Mouse (Mus musculus): ENCODE measurements at regions not wholly inside any gene's neighbourhood (a gene's known extent, or its start where the extent isn't known, plus 50 kb on each side); places are given as distances from the start of the nearest gene placed in this dataset.

- no peak for DNase-seq (ENCODE audit: extremely low spot score, low spot score)
These were observed 129.9 kb upstream of the Peli2 start for GRCm38 (mm10) chr14:47990716-47991115.

DNA sequence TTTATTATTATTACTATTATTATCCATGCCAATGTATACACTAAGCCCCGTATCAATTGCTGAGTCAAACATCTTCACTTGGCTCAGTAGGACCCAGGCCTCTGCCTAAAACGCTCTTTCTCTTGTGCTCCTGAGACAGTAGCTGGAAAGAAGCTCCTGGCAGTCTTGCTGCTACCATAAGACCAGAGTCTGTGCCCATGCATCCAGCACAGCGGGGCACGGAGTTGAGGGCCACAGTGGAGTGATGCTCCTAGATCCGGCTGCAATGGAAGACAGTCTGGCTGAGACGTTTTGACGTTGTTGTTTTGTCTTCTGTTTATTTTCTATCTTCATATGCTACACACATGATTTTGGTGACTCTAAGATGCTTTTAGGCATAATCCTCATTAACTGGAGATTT lies 129.1 kb upstream of the Peli2 start:
- no peak for DNase-seq (ENCODE audit: extremely low spot score, low spot score)

- DNase-seq (ENCODE audit: extremely low spot score, low spot score): no peak
These were observed 128.5 kb upstream of the Peli2 start for GRCm38 (mm10) chr14:47992091-47992490.

- no peak for DNase-seq (ENCODE audit: extremely low spot score, low spot score)
These were observed 127.8 kb upstream of the Peli2 start for GRCm38 (mm10) chr14:47992851-47993250.

DNA sequence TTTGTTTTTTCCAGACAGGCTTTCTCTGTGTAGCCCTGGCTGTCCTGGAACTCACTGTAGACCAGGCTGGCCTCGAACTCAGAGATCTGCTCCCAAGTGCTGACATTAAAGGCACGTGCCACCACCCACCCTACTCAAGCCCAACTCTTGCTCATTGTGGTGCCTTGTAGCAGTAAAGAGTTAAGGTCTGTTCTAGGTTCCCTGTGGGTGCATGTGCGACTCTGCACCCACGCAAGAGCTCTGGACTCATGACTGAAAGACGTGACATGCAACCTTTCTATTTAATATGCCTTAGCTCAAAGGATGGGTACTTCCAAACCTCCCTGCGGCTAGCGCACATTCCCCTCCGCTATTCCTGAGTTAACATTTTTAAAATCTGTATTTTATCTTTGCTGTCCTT lies 121.7 kb upstream of the Peli2 start:
- DNase-seq (ENCODE audit: extremely low spot score, low spot score): no peak

DNA sequence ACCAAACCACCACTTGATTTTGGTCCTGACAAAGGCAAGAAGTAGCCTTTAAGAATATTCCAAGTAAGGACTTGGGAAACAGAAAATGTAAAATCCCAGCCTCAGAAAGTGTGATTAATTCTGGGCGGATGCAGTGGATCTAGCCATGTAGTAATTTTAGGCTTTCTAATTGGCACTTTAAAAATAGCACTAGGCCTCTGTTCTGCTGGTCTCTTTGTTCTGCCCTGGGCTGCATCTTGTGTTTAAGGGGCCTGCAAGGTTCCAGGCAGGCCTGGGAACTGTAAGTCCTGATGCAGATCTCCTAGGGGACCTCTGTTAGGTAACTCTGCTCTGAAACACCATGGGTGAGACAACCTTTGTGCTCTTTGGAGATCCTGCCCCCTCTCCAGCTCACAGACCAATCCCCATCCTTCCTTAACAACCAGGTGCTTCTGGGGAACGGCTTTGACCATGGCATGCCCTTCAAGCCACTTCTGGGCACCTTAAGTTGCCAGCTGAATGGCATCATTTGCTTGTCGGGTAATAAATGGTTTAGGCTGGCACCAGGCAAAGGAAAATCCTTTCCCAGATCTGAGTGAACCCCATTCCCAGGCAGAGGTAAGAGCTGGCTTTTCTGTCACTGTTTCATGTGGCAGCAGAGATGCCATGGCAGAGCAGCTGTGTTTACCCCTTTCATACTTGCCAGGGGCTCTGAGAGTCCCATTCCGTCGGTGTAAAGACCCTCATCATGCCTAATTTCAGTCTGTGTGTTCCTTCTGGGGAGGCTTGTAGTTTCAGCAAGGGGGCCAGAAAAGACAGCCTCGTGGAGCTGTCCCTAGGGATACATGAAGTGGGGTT lies 115.3 kb upstream of the Peli2 start:
- DNase-seq (ENCODE audit: extremely low spot score, low spot score): no peak

DNA sequence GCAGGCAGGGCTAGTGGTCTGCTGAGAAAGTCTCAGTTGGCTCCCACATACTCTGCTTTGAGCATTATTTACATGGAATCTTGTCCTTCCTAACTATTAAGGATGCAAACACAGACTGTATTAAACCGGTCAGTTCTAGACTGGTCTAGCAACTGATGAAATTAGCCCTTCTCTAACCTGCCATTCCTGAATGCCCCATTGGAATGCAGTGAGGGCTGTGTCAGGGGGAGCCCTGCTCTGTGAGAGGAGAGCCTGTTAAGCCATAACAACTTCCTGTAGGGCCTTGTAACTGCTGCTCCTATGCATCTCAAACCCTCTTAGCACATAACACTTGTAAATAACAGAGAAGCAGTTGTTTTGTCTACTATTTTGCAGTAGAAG lies 114.7 kb upstream of the Peli2 start:
- no peak for DNase-seq (ENCODE audit: extremely low spot score, low spot score)

DNA sequence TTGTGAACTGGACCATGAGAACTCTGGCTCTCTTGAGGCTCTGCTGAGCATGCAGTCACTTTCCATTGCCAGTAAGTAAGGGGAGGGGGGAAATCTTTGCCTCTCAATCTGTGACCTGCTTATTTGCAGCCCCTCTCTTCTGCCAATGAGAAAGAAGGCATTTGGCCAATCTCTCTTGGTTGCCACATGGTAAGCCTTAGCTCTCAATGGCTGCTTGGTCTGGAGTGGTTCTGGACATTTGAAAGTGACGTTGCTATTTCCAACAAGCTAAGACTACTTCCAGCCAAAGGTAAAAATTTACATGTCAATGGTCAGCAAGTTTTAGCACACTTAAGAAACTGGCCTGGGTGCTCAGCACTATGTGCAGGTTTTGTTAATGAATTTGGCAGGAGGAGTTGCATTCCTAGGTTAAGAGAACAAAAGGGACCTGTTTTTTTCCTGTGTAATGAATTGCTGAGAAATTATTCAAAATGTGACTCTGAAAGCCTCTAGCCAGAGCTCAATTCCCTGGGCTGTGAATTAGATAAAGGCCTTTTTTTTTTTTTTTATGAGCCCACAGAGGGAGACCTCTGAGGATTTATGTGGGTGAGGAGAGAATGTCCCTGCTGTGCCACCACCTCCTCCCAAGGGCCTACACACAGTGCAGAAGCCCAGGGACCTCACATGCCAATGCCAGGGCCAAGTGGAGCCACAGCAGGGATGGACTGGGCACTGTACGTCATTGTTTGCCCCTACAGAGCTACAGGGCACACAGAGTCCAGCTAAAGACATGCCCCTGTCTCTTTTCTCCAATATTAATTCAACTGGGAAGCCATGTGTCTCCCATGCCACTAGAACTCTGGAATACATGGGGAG lies 108.0 kb upstream of the Peli2 start:
- DNase-seq (ENCODE audit: extremely low spot score, low spot score): no peak

GRCm38 (mm10) chr14:48013431-48013830 lies 107.2 kb upstream of the Peli2 start:
- no peak for DNase-seq (ENCODE audit: extremely low spot score, low spot score)

- DNase-seq (ENCODE audit: extremely low spot score, low spot score): no peak
These were observed 105.8 kb upstream of the Peli2 start for GRCm38 (mm10) chr14:48014776-48015175.

DNA sequence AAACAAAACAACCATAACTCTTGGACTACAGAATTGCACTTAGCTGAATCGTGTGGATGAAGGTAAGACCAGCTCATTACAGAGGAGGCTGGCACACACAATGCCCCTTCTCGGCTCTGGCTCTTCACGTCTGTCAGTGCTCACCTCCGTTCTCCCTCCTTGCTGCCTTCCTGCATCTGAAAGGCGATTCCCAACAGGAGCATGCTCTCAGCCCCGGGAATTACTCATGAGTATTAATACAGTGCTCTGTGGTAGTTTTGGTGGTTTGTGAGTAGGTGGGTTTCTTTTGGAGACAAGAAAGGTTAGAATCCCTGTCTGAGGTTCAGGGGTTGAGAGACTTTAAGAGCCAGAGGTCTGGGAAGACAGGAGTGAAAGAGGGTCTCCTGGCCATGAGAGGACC lies 102.7 kb upstream of the Peli2 start:
- DNase-seq (ENCODE audit: extremely low spot score, low spot score): no peak

- DNase-seq (ENCODE audit: extremely low spot score, low spot score): no peak
These were observed 101.3 kb upstream of the Peli2 start for GRCm38 (mm10) chr14:48019331-48019730.

- no peak for DNase-seq (ENCODE audit: extremely low spot score, low spot score)
These were observed 98.4 kb upstream of the Peli2 start for GRCm38 (mm10) chr14:48022271-48022670.

DNA sequence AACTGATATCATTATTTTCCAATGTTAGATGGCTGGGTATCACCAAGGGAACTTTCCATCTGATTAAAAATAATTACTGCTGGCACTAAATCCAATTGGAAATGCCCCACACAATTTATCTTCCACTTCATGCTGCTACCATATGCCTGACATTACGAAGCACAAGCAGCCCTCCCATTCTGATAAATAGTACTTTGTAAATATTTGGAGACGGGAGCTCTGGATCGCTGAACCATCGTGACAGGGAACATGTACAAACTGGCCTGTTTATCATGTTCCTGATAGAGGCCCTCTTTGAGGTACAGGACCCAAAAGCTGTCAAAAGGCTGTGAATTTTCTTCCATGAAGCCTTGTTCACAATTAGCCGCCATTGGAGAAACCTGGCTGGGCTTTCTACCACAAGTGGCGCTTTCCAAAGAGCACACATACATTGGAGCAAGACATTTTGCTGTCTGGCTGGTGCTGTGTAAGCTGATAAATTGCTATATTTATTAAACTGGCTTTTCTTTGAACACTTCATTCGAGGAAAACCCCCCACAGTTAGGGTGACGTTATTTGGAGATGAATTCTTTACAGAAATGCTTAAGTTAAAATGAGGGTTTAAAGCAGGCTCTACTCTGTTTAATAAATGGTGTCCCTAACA lies 96.5 kb upstream of the Peli2 start:
- no peak for DNase-seq (ENCODE audit: extremely low spot score, low spot score)

DNA sequence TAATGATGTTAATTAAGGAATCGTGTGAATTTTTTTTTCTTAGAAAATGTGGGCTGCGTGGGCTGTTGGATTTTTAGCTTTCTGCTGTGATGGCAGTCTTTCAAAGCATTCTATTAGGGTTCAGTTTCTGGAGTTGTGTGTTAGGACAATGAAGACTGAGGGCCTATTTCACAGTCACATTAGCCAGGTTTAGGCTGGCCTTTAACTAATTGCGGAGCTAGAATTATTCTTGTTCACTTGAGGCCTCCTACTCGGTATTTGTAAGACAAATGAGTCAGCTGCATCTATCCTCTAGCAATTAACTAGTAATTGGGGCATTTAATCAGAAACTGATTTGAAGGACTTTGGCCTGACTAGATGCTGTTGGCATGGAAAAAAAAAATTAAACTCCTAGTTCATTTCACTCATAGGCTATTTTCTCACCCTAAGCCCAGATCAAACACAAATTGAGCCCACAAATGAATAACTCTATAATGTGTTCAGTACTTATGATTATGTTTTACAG lies 81.3 kb upstream of the Peli2 start:
- no peak for DNase-seq (ENCODE audit: extremely low spot score, low spot score)

DNA sequence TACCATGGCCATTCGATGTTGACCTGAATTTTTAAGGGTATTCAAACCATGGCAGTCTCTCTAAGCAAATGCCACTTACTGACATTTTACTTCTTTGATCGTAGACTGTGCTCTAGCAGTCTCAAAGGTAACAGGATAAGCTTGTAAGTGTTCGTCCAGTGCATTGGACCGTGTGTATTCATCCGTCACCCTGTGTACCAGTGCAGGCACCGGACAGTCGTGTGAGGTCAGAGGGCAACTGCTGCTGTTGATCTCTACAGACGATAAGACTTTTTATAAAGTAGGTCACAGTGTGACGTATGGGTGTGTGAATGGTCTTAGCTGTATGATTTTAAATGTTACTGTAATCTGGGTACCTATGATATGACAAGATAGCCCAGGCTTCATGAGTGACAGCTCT lies 74.5 kb upstream of the Peli2 start:
- DNase-seq (ENCODE audit: extremely low spot score, low spot score): no peak

- DNase-seq (ENCODE audit: extremely low spot score, low spot score): peak; percentile 6
These were observed 73.8 kb upstream of the Peli2 start for GRCm38 (mm10) chr14:48046831-48047230.

DNA sequence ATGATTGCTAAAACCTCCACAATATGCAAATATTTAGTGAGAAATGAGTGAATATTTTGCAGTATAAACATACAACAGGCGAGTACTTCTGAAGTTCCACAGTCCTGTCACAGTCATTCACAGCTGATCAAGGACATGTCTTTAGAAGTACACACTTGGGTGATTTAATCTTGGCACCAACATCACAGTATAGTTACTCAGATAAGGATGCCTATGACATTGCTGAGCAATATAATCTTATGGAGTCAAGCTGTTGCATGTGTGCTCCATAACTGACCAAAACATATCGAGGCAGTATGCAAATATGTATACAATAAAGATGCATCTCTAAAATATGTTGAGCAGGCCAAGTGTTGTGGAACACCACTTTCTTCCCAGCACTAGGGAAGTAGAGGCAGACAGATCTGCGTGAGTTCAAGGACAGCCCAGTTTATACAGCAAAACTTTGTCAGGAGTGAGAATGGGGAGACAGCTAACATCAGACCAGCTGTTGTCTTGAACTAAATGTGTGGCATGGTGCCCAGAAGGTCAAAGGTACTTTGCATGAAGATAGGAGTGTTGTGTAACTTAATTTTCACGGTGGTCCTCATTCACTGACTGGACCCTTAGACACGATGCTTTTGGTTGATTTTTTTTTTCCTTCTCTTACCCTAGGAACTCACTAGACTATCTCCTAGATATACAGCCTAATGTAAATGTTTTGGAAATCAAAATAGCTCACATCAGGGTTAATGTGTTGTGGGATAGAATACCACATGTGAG lies 70.7 kb upstream of the Peli2 start:
- DNase-seq (ENCODE audit: extremely low spot score, low spot score): peak; percentile 8

- no peak for DNase-seq (ENCODE audit: extremely low spot score, low spot score)
These were observed 70.2 kb upstream of the Peli2 start for GRCm38 (mm10) chr14:48050460-48050760.

DNA sequence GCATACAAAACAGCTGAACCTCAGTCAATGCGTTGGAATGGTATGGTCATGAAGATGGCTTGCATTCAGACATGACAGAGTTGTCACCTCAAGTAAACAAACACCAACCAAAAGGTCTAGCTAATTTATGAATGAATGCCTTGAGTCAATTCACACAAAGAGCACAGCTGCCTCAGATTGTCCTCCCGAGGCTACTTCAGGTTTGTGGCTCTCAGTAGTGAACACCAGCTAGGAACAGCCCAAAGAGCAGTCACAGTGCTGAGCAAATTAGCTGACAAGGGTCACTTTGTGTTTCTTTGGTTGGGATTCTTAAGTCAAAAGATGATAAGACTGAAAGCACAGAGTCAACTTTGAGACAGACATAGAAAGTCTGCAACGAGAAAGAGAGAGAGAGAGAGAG lies 68.7 kb upstream of the Peli2 start:
- peak; percentile 13 for DNase-seq (ENCODE audit: extremely low spot score, low spot score)

DNA sequence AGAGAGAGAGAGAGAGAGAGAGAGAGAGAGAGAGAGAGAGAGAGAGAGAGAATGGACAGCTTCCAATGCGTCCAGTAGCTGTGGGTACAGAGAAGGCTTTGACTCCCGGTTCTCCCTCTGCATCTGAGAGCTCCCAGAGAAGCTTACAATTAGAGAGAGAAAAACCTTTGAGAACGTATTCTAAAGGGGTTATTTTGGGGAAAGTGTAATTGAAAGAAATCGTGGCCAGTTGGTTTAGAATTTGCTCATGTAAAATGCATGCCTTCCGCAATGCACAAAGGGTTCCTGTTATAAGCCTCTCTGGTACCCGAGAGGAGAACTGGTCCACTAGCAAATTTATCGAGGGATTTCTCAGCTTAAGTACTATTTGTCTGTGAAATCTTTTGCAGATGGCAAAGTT lies 68.2 kb upstream of the Peli2 start:
- DNase-seq (ENCODE audit: extremely low spot score, low spot score): peak; percentile 13
